8 mouse cellular contexts compared by ENCODE assay signal in the genomic region with DNA sequence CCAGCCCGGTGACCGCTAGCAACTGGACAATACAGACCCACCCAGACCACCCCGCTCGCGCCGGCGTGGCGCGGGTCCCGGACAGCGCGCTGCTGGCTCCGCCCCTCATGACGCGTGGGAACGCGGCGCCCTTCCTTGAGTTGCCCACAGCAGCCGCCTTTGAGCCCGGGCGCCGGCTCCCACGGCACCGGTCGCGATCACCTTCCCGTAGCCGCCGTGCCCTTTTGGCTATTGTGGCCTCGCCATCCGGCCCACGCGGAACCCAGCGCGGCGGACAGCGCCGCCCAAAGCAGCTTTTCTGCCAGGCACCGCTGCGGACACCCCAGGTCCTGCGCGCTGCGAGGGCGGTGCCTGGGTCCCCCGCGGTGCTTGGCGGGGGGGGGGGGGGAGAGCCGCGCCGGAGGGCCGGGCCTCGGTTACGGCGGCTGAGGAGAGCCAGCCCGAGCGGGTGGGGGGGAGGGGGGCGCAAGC. TPM values are rescaled to one million over a fixed set of nuclear protein-coding genes. Genes with fewer than 3 reads are reported as not detected.
A peak's percentile ranks its signal among the peaks of the same experiment; 100 is the strongest.
DNase-seq lines count a peak whose midpoint lies in the region; ATAC-seq lines count a peak whose summit lies in the region.

A gene (plus strand): TSS at position 162 of the 471 bp plus-strand sequence.

- H3K9ac ChIP-seq in hindbrain, embryonic 11.5 days (ENCODE audit: low read depth, low read length), result peak within 1 kb of the TSS; percentile 16

- H3K36me3 ChIP-seq in hindbrain, embryonic 11.5 days (ENCODE audit: control insufficient read depth, insufficient read depth, low read length), result peaks cover 2% of the 10 kb centered on the region; the same call in 1 of the 2 replicates

- H3K27me3 ChIP-seq in hindbrain, embryonic 11.5 days (ENCODE audit: control insufficient read depth, insufficient read depth, low read length), result no peaks in the 10 kb centered on the region

- H3K4me2 ChIP-seq in hindbrain, embryonic 11.5 days (replicated peaks; ENCODE audit: low read depth, low read length), result peak within 1 kb of the TSS; percentile 27

- H3K4me1 ChIP-seq in hindbrain, embryonic 11.5 days (replicated peaks; ENCODE audit: control insufficient read depth, insufficient read depth, low read length), result no peaks in the 10 kb centered on the region

- H3K9me3 ChIP-seq in hindbrain, embryonic 11.5 days (ENCODE audit: control insufficient read depth, low read length), result no peaks in the 10 kb centered on the region

- 0% methylated on average over 38 of the region's 57 CpGs for WGBS in hindbrain, embryonic 11.5 days

- DNase-seq in MN1 (ENCODE audit: low spot score), result peak; percentile 94
- DNase-seq in cerebellum, adult 9-10 months, result peak; percentile 94
- peak; percentile 79 to 86 for DNase-seq in frontal cortex, adult 2 months (ENCODE audit: extremely low spot score in 1 of 2, low spot score in 1 of 2)
- DNase-seq in hindbrain, embryonic 11.5 days (ENCODE audit: low spot score), result peak; percentile 94
- DNase-seq in layer of hippocampus, postnatal 10 days (ENCODE audit: low spot score in 2 of 2), result peak; percentile 92
- DNase-seq in lung, postnatal 10 days, result peak; percentile 93
- peak; percentile 91 for DNase-seq in ovary, postnatal 36 days (ENCODE audit: low spot score)
- peak; percentile 90 for DNase-seq in thymus, postnatal 25 days

- H3K27ac ChIP-seq in hindbrain, embryonic 11.5 days (ENCODE audit: low read depth, low read length), result peak within 1 kb of the TSS; percentile 7

- H3K4me3 ChIP-seq in hindbrain, embryonic 11.5 days (ENCODE audit: low read depth, low read length), result peak within 1 kb of the TSS; percentile 35

- ATAC-seq in hindbrain, embryonic 11.5 days (ENCODE audit: low FRiP score), result peak; percentile 69

RNA-seq across cellular contexts. Expression of the gene that starts here (rescaled TPM):
- polyA plus RNA-seq in frontal cortex, adult 2 months (2012; rRNA removed), result 55.0 and 55.6 TPM in 2 replicates
- polyA plus RNA-seq in hindbrain, embryonic 11.5 days (2014; fragmentation: Nextera tagmentation; extraction: Ambion mirVana), result 55.8 and 69.4 TPM in 2 replicates
- total RNA-seq in layer of hippocampus, postnatal 10 days (2021), result 10 to 100 TPM; 64.2 to 66.4 TPM

Comparison
In these comparisons a context has a peak if more than half of its experiments do, and no peak if none do; other contexts are left out.
1. Peak in every context shown above with its lines: DNase-seq, ATAC-seq, H3K4me3 ChIP-seq and H3K27ac ChIP-seq.